Mouse (Mus musculus): ENCODE measurements around the gene Zfp618.

Gene Zfp618

DNA sequence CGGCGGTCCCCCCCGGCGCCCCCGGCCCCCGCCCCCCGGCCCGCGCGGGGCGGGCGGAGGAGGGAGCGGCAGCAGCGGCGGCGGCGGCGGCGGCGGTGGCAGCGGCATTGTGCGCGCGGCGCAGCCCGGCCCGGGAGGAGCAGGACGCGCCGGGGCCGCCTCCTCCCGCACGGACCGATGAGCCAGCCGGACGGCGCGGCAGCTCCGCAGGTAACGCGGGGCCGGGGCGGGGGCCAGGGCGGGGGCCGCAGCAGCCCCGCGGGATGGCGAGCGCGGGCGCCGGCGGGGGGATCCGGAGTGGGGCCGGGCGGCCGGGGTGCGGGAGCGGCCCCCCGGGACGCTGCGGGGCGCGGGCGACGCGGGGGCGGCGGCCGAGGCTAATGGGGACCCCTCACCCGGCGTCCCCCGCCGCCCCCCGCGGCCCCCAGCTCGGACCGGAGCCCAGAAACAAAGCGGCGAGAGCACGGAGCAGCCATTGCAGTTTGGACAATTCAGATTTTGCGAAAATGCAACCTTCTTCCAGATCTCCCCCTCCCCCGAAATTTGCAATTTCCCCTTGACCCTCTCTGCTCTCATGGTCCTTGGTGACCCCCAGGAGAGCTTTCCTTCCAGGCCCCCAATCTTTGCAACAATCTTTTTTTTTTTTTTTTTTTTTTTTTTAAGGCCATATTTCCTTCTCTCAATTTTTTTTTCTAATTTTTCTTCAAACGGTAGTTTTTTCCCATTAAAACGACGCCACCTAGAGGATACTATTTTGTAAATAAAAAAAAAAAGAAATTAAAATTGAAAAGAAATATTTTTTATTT is at the start of gene Zfp618:
Gene Zfp618, plus strand, starts transcription at position 77 of the 806 bp plus-strand sequence.
- DNase-seq (ENCODE audit: low spot score in 2 of 2) = no peak

DNA sequence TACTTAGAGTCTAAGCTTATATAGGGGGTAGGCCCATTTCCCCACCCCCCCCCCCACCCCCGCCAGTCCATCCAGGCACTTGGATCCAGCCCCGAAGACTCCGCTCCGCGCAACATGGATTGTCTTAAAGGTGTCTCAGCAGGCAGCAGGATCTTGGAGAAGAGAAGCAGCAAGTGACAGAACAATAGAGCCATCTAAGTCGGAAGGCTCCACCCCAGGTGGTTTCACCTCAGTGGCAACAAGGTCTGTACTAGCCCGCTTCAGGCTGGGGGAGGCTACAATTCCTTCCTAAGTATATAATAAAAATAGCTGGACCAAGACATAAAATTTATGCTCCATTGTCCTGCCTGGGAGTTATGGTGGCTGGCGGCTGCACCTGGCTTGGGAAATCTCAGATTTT is 48.3 kb upstream of the Zfp618 start:
- DNase-seq (ENCODE audit: low spot score in 2 of 2) = no peak

DNA sequence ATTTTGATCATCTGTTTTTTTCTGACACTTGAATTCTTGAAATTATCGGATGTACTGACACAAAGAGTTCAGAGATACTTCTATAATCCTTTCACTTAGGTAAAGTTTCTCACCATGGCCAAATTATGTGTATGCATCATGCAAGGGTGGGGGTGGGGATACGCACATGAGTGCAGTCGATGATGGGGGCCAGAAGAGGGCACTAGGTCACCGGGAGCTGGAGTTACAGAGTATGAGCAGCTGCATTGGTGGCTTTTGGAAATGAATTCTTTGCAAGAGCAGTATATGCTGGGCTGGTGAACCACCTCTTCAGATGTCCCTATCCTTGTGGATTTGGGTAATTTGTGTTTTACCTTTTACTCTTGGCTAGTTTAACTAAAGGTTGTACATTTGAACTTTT is 31.6 kb upstream of the Zfp618 start:
- DNase-seq (ENCODE audit: low spot score in 2 of 2) = no peak

DNA sequence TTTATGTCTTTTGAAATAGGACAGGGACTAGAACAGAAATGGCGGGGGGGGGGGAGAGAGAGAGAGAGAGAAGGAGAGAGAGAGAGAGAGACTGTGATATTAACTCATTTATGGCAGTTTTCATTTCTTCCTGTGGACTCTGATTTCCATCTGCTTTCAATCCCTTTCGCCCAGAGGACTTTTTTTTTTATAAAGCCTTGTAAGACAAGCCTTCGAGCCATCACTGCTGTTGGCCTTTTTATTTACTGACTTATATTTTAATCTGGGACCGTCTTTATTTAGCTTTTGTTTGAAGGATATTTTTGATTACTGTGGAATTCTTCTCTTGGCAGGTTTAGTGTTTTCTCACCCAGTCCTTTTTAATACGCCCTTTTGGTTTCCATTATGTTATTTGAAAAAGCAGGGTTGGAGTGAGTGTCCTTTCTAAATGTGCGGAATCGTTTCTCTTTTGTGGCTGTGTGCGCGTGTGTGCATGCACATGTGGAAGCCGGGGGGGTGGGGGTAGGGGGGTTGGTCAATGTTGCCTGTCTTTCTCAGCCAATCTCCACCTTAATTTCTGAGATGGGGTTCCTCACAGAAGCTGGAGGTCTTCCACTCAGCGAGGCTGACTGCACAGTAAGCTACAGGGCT is 29.7 kb upstream of the Zfp618 start:
- no peak for DNase-seq (ENCODE audit: low spot score in 2 of 2)

DNA sequence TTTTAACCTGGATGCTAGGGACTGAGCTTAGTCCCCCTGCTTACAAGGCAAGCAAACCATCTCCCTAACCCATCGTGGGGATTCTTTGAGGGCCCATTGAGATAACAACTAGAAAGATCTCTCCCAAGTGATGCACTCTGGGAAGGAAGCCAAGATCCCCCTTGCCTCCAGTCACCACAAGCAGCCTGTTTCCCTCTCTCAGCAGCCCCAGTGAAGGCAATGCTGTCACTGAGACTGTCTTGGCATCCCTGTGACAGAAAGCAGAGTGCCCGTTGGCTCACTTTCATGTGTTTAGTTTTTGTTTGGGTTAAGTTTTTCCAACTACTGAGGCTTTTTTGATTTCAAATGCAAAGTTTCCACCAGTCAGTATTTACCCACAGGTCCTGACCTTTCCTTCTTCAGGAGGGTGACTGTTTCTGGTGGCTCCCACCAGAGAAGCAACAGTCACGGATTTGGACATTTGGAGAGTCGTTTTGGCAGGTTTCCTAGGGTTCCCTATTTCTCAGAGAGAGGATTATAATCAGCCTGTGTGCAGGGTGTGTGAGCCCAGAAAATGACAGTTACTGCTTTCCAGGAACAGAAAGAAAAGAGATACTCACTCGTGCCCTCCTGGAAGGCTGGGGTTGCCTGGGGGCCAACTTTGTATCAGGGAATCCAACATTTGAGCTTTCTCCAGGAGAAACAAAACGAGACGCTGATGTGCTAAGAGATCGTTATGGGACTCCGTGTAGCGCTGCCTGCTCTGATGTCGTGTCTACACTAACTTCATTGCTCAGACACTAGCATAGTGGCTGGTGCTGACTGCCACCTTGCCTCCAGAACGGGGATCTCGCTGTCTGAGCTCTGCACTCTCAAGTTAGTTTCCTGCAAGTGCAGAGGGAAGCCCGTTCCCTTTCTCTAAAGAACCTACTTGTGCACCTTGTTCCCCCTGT is 23.1 kb upstream of the Zfp618 start:
- peak in 1 of 2 experiments; percentile 11 for DNase-seq (ENCODE audit: low spot score in 2 of 2)

DNA sequence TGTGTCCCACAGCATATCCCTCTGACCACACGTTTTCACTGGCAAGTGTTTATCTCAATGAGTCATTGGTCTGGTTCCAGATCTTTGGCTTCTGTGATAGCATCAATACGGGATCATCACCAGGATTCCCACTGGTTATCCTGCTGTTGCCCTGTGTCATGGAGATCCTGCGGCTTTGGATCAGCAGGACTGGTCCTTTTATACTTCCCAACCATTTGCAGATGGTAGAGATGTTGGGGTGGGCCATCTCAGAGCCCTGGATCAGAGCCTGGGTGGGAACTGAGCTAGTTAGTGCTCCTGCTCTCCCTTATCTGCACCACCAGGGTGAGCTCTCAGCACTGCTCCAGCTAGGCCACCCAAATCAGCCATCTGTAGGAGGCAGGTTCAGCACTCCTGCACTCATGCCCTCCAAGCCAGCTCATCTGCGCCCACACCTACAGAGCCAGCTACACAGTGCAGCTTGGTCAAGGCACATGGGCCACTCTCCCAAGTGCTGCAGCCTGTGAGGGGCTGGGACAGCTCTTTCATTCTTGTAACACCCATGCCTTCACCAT is 21.0 kb upstream of the Zfp618 start:
- DNase-seq (ENCODE audit: low spot score in 2 of 2) = no peak

DNA sequence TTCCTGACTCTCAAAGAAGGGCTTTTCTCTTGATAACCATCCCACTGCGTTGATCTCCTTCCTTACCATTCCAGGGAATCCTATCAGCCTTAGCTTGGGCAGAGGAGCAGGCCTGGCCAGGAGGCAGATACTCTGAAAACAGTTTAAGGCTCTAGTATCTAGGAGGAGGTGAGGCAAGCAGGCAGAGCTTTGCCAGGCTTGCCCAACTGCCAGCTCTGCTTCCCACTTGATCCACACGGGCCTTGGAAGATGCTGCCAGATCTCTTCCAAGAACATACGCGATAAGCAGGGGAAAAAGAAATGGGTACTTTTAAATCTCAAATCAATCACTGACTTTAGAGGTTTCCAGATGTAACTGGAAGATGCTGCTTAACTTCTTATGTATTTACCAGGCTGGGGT is 1.6 kb upstream of the Zfp618 start:
- no peak for DNase-seq (ENCODE audit: low spot score in 2 of 2)

DNA sequence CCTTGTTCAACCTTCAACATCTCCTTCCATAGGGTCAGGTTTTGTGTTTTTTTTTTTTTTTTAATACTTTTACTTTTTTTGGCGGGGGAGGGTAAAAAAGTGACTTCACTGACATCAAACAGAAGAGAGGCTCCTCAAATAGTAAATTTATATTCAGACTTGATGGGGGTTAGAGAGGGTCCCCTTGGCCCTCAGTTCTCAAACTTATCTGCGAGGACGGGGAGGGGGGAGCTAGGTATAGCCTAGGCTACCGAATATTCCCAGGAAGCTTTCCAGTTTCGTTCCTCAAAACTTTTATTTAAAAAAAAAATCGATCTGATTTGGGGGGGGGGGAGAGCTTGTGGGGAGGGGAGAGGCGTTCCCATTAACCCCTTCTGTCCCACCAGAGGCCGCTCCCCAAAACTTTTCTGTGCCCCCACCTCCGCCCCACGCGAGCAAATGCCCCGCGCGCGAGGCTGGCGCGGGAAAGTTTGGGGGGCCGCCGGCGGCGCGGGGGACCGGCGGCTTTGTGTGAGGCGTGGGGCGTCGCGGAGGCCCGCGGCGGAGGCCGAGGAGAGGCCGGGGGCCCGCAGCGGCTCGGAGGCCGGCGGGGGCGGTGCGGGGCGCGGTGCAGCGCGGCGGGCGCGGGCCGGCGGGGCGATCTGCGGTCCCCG is 403 bp upstream of the Zfp618 start:
- DNase-seq (ENCODE audit: low spot score in 2 of 2) = no peak

DNA sequence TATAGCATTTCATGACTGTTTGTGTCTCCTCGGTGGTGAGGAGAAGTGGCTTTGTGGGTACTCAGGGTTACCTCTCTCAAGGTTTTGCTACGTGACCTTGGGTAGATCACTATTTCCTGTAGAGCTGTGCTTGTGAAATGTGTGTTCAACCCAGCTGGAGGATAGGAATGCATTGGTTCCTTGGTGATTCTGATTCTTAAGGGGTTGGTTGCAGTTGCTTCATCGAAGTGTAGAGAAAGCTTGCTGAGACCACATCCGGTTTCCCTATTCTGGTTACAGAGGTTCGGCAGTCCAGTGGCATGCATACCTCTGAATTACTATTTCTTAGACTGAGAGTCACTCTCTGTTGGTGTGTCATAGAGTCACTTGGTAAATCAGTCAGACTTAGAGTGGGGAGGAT is 4.2 kb downstream of the Zfp618 start:
- DNase-seq (ENCODE audit: low spot score in 2 of 2) = no peak

DNA sequence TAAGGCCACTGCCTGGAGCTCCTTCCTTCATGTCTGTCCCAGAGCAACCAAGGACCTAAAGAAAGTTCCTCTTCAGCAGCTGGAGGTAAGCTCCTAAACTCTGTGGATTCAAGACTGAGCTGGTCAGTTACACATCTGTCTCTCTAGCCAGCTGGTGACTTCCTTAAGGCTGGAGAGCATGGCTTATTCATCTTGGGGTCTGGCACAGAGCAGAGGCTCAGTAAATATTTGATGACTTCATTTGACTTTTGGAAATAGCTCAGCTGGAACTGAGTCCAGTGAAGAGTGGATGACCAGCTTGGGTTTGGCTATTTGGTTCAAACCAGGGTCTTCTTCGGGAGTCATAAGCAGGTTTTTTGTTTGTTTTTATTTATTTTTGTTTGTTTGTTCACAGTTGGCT is 6.6 kb downstream of the Zfp618 start:
- DNase-seq (ENCODE audit: low spot score in 2 of 2) = no peak

DNA sequence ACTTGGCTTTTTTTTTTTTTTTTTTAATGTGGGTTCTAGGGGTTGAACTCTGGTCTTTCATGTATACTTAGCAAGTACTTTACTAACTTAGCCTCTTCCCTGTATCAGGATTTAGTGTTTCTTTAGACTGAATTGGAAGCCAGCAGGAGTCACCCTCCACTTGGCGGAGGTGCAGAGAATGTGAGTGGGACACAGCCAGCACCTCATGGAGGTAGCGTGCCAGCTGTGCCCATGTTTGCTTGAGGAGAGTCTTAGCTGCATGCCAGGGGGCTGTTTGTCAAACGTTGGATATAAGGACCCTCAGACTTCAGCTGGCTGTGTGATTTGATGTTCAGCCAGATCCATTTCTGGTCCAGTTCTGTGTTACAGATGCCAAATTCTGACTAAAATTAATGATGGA is 7.7 kb downstream of the Zfp618 start:
- DNase-seq (ENCODE audit: low spot score in 2 of 2) = no peak

DNA sequence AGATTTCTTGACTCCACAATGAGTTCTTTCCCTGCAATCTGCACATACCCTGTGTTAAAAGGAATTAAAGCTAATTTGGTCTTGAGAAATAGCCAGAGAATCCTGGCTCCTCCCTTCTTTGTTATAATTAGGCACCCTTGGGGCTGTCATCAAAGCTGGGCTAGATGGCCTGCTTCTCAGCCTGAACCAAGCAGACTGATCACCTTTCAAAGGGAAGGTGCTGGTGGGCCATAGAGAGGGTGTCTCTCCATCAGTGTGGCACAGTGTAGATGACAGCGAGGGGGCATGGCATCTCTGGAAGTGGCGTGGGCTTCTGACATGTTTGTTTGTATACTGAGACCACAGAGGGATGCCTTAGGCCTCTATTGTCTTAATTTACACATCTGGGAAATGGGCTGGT is 9.5 kb downstream of the Zfp618 start:
- DNase-seq (ENCODE audit: low spot score in 2 of 2) = no peak

DNA sequence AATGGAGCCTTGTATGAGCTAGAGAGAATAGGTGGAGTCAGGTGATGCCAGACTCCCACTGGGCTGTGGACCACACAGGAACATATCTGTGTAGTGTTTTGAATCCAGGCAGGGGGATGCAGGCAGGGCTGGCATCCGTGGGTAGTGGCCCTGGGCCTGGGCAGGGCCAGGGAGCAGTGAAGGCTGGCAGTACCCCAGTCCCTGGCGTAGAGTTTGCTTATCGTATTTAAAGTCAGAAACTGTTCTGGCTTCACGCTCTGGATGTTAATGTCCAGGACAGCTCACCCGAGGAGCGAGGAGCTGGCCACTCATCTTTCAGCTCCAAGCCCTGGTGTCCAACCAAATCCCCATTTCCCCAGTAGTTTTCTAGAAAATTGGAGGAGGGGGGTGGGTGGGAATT is 10.2 kb downstream of the Zfp618 start:
- no peak for DNase-seq (ENCODE audit: low spot score in 2 of 2)

DNA sequence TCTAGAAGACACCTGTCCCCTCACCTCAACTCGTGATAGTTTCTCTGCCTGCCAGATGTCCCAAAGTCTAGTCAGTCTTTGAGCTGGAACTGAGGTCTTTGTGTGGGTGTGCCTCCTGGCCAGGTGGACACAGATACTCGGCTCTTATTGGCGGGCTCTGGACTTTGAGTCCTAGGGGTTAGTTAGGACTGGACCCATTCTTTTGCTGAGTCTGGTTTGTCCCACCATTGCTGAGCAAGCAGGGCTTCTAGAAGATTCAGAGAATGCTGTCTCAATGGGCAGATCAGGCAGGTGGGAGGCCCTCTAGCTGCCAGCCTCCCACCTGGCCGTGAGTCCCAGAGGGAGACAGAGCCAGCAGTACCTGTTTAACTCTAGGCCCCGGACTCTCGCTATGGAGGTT is 12.1 kb downstream of the Zfp618 start:
- DNase-seq (ENCODE audit: low spot score in 2 of 2) = no peak

DNA sequence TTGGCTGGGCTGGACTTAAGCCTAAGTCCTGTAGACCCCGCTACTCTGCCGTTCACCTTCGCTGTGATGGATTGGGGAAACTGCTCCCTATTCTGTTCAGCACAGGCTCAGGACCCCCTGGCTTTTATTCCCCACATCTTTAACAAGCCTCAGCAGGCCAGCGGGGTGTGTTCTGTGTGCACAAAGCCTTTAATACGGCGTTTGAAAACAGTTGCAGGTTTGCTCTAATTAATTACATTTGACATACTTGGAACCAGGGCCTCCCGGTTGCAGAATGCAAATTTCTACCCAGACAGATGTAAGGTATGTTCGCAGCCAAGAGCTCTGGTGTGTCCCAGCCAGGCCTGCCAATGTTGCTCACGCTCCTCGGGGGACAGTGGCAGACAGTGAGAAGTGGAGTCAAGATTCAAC is 13.1 kb downstream of the Zfp618 start:
- DNase-seq (ENCODE audit: low spot score in 2 of 2) = no peak

DNA sequence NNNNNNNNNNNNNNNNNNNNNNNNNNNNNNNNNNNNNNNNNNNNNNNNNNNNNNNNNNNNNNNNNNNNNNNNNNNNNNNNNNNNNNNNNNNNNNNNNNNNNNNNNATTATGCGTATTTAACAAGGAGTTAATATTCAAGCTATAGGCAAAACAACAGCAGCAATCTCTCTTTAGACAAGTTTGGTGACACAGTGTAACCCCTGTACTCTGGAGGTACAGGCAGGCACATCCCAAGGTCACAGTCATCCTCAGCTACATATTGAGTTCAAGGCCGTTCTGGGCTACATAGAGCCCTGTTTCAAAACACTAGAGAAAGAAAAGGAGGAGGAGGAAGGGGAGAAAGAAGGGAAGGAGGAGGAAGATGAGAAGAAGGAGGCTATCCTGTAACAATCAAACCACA is 16.2 kb downstream of the Zfp618 start:
- no peak for DNase-seq (ENCODE audit: low spot score in 2 of 2)

DNA sequence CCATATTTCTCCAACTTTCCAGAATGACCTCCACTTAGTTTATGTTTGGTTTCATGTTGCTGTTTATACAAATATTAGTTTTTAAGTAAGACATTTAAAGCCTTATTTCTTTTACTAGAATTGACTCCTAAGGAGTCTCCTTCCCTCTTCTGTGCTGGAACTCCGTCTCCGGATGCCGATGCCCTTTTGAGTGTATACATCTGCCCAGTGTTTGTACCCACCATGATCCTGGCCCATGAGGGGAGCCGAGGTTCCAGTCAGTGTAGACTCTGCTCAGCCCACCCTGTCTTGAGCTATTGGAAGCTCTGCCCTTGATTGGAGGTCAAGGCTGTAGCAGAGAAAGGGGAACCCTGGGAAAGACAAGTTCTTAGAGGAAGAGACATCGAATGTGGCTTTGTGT is 18.2 kb downstream of the Zfp618 start:
- DNase-seq (ENCODE audit: low spot score in 2 of 2) = no peak

DNA sequence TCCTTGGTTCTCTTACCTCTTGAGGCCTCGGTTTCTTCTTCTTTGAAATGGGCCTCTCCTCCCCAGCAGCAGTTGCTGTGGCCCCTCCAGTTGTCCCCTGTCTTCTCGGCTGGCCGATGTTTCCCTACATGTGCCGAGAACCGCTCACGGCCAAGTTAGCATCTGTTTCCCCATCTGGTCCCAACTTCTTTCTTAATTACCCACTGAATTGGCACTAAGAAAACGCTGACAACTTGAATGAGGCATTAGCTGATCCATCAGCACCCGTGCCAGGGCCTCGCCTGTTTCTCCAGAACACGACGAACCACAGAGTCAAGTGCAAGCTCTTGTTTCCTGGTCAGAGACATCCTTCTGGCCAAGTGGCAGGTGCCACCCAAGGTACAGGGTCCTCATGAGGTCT is 26.0 kb downstream of the Zfp618 start:
- no peak for DNase-seq (ENCODE audit: low spot score in 2 of 2)

DNA sequence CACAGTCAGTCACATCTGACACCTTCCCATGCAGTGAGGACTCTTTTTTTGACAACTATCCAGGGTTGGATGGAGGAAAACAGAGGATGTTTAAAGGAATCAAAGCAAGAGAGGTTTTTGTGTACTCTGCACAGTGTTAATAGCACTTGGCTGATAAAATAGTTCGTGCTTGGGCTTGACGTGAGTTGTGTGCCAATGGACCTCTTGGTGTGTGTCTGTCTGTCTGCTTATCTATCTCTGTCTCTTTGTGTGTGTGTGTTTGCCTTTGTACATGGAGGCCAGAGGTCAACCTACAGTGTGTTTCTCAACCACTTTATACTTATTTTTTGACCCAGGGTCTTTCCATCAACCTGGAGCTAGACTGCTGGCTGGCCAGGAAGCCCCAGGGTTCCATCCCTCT is 27.8 kb downstream of the Zfp618 start:
- no peak for DNase-seq (ENCODE audit: low spot score in 2 of 2)

DNA sequence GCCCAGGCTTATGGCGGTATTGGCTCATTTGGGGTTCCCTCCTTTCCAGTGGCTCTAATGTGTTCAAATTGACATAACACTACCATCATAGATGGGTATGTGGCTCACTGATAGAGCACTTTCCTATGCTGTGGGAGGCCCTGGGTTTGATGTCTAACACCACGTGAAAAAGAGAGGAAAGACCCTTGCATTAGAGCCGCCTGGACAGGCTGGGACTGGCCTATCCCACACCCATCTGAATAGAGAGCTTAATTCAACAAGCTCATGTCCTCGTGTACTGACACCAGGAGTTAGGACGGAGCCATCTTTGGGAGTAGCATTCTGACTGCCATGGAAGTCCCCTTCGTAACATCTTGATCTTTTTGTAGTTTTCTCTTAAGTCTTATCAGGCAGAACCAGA is 32.2 kb downstream of the Zfp618 start:
- no peak for DNase-seq (ENCODE audit: low spot score in 2 of 2)

DNA sequence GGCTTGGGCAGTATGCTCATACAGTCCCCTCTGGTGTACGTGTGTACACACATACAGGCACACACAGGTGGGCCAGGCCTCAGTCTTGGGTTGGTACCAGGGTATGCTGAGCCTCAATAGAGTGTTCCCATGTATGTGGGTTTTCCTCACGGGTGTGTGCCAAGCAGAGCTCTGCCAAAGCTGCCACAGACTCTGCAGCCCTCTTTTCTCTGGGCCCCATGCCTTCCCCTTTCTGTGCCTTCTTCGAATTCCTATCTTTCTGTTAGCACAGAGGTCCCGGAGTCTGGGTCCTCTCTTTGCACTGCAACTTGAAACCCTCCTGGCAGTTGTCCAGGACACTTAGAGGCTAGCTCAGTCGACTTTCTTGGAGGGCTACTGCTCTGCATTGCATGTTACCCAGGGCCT is 33.1 kb downstream of the Zfp618 start:
- no peak for DNase-seq (ENCODE audit: low spot score in 2 of 2)

DNA sequence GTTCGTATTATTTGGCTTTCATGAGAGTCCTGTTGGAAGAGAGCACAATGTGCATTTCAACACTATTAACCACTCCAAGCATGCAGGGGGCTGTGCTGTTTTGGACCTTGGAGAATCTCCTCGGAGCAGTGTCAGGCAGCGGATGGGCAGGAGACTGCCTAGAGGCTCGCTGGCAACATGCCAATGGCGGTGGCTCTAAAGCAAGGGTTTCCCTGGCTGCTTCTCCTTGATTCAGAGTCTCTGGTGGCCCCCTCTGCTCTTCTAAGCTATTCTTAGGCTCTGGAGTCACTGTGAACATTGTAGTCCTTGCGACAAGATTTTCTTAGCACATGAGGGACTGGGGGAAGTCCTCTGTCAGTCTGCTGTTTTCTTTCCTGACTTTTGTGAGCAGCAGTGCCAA is 33.5 kb downstream of the Zfp618 start:
- no peak for DNase-seq (ENCODE audit: low spot score in 2 of 2)
